Mouse (Mus musculus) kidney, adult 10 weeks (tissue): ENCODE results near the gene Fcho2. TPM values are rescaled to one million over a fixed set of nuclear protein-coding genes. Genes with fewer than 3 reads are reported as not detected.

Experiments
- polyA plus RNA-seq: library from polyadenylated mRNA; stranded (reverse); fragments of 350-450 nt; fragmentation: Illumina TruSeq; extraction: RNeasy Lipid Tissue Mini Kit (QIAGEN cat#74804); gene quantifications from one replicate; pipeline ENCODE4 v1.2.3, GENCODE M21; 2014; ENCODE audit warnings: low read depth, low replicate concordance

The Fcho2 gene
- polyA plus RNA-seq, result 206 TPM

DNA sequence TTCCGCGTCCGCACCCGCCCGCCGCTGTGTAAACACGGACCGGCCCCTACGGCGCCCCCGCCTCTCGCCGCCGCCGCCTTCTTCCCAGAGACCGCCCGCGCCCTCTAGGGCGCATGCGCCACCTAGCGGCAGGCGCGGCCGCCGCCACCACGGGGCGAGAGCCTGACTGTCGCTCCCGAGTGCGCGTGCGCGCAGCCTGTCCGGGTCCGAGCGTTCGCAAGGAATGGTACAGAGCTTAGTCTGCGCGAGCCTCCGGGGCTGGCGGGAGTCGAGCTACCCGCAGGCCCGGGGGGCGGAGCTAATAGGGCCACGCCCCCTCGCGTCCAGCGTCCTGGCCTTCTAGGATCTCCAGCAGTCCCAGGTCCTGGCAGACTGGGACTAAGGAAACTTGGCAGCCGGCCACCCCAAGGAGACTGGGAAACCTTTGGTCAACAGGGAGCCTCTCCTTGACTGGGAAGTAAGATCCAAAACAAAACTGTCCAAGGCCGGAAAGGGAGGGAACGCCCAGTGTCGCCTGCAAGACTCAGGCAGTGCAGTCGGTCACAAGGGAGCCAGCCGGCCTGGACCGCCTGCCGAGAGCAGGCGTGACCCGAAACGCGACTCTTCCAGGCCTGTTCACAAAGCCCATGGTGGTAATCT lies at the start of gene Fcho2:
Fcho2 (minus strand) TSS at position 303 of the 639 bp plus-strand sequence.

DNA sequence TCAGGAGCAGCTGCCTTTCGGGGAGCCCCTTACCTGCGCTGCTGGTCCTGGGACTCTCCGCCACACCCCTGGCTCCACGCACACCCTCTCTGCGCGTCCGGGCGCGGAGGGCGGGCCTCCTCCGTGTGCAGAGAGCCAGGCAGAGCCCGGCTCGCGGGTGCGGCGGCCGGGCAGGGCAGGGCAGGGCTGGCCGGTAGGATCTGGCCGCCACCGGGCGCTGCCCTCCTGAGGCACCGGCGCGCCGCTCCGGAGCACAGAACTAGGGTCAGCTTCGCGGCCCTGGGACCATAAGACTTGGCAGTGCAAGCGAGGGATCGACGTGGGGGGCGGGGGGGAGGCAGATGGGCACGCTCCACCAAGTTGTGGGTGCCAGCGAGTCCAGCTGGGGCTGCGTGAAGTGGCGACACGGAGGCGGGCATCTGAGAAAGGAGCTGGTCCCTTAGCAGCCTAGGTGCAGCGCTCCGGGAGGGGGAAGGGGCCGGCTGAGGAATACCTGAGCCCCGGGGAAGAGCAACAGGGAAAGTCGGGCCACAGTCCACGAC lies 120.4 kb downstream of the Fcho2 start, which contains the start of gene Tmem171:
Tmem171 (minus strand) TSS at position 62 of the 542 bp plus-strand sequence.

Other genes with a start within 250 kb of the Fcho2 start
- gene Tmem174, start 178.0 kb downstream of the Fcho2 start, polyA plus RNA-seq, result 277 TPM
- 3.9 TPM for gene Tmem171, start 120.6 kb downstream of the Fcho2 start, polyA plus RNA-seq
- gene Tnpo1, start 110.9 kb upstream of the Fcho2 start, polyA plus RNA-seq, result 128 TPM
- gene 1700024P04Rik, start 169.1 kb upstream of the Fcho2 start, polyA plus RNA-seq, result not detected